Mouse (Mus musculus): ENCODE measurements at regions not wholly inside any gene's neighbourhood (a gene's known extent, or its start where the extent isn't known, plus 50 kb on each side); places are given as distances from the start of the nearest gene placed in this dataset.
A peak's percentile ranks its signal among the peaks of the same experiment; 100 is the strongest.

DNA sequence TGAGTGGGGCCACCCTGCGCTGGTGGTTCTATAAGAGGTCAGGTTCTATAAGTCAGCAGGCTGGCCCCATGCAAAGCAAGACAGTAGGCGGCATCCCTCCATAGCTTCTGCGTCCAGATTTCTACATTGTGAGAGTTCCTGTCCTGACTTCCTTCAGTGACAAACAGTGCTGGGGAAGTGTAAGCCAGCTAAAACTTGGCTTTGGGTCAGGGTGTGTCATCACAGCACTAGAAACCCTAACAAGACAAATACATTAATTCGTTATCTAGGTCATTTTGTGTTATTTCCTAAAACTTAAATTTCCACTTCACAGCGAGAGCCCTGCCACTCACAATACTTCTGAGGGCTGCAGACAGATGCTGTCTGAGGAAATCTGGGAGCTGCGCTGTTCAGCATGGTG, 181.3 kb downstream of the Ifng start:
- DNase-seq (ENCODE audit: extremely low spot score, low spot score) = no peak

DNA sequence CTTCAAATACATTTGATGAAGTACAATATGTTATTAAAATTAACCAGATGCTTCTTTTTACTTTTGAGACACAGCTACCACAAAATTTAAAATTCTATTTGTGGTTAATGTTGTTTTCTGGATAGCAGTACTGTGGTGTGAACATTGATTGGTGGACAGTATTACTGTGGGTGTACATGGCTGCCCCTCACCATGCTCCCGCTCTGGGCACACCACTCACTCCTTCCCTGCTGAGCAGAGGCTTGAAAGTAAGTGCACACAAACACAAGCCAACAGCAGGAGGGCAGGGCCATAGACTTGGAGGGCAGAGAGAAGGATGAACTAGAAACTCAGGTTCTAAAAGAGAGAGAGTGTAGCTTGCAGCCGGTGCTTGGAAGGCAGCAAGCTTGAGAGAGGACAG, 182.1 kb downstream of the Ifng start:
- DNase-seq (ENCODE audit: extremely low spot score, low spot score) = no peak

DNA sequence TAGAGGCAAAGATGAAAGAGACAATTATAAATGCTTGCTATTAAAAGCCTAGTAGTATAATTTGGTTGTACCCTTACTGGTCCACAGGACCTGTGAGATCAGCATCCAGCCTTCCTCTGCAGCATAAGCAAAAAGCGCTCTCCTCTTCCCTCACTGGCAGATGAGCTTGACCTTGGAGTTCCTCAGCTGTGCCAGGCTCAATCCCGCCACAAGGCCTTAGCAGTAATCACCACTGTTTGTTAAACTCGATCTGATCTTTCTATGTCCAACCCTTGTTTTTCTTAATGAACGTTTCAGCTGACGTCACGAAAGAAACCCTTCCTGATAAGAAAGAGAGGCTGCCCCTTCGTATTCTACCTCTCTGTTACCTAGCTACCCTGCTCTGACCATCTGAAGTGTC, 183.5 kb downstream of the Ifng start:
- no peak for DNase-seq (ENCODE audit: extremely low spot score, low spot score)

DNA sequence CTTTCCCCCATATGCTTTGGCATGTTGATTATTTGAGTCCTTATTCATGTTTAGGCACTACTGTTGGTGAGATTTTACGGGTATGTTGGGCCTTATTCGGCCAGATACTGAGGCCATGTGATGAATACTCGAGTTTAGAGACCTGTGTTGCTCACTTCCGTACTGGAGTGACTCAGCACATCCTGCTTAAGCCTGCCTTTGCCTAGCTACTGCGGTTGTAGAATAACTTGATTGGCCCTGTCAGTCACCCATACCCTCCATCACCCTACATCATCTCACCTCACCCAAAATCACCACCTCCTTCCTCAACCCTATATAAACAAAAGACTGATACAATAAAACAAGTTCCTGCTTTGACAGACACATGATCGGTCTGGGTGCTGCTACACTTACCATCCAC, 187.2 kb downstream of the Ifng start:
- no peak for DNase-seq (ENCODE audit: extremely low spot score, low spot score)

DNA sequence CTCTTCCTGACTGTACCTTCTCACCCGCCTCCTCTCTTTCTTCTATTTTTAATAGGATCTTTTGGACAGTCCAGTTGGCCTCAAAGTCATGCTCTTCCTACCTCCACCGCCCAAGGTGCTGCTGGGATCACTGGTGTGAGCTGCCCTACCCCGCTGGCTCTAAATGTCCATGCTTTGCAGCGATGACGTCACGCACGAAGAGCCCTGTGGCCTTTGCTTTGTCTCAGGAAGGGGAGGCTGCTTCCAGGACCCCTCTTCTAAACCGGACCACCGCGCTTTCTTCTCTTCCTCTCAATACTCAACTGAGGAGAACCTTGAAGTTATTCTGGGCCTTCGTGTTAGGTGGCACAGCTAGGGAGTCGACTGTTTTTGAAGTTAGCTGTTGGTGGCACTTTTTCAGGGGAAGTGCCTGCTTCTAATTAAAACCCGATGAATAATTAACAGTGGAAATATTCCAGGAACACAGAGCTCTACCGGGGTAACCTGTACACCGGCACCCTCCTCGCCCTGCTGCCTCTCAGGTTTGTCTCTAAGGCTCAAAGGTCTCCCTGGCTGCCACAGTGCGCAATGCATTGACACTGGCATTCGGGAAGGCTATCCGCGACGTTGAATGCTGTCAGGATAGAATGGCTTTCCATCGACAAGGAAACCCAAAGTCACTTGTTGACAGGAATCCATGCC, 188.7 kb downstream of the Ifng start:
- DNase-seq (ENCODE audit: extremely low spot score, low spot score) = no peak

DNA sequence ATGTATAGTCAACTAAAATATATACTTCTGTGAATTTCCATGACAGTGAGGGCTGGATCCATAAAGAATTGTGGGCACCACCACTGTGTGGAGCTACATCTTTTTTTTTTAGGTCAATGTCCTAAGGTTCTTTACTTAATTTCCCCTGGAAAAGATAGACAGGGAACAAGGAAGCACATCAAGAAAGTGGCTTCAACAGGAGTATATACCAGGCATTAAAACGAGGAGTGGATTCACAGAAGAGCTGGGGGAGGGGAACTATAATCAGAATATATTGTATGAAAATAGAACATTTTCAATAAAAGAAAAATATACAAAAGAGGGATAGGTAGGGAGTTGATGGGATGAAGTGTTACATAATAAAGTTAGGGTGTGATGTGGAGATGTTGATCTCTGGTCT, 190.9 kb downstream of the Ifng start:
- DNase-seq (ENCODE audit: extremely low spot score, low spot score) = no peak

DNA sequence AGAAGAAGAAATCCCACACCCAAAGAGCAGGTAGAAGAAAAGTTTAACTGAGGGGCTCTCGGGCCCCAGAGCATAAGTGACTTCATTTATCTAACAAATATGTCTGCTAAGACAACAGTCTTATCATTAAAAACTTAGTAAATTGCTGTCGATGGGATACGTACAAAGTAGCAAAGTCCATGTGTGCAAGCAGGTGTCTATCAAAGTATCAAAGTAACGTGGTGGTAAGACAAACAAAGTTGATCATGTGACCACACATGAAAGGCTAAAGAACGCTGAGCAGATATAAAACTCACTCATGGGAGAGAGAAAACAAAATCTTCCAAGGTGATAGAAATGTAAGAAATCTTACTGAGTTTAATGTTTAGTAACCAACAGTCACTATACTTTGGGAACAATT, 191.3 kb downstream of the Ifng start:
- DNase-seq (ENCODE audit: extremely low spot score, low spot score) = no peak

DNA sequence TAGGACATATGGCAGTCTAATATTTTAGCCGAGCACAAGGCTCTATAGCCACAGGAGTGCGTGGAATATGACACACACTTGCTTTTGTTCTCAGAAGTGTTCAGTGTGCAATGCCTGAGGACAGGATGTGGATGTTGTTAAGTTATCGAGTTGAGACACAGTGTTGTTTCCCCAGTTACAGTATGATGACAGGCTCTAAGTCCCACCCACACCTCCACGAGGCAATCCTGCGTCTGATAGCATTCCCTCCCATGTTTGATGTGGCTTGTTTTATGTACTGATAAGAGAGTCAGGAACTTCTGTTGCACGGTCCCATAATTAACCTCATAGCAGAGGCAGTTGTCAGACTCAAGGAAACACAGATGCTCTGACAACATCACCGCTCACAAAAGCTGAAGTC, 192.6 kb downstream of the Ifng start:
- DNase-seq (ENCODE audit: extremely low spot score, low spot score) = no peak

DNA sequence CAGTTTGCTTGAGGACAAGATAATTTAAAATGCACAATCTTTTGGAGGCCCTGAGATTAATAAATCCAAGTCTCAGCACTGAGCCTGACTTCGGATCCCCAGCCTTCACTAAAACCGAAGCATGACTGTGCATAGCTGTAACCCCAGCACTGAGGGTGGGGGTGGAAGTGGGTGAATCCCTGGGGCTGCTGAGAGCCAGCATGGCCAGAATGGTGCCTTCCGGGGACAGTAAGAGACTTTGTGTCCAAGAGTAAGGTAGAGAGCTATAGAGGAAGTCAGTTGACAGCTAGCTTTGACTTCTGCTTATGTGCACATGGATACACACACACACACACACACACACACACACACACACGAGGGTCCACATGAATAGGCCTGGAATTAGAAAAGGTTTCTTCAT, 198.3 kb downstream of the Ifng start:
- DNase-seq (ENCODE audit: extremely low spot score, low spot score) = no peak

DNA sequence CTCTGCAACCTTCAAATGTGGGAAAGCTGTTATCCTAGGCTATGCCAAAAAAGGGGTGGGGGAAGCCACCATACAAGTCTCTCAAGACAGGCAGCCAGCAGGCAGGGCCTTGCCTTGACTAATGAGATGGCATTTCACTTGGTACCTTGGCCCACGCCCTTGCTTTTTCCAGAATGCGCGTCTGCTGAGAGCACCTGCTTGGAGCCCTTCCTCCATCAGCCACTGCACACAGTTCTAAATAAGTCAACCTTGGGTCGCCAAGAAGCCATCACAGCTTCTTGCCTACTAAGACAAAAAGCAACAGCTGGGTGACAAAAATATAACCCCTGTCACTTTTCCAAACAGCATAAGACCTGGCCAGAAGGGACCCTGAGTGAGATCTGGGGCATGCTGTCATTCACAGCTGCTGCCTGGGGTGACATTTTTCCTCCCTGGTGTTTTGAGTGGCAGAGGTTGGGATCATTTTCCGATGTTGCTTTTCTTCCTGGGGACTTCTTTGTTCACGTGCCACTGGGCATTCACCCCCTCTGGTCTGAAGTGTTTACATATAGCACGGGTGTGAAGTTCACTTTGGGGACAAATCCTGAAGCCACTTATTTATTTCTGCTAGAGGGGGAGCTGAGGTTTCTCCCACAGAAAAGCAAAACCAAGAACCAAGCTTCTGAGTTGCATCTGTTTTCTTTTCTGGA, 199.4 kb downstream of the Ifng start:
- no peak for DNase-seq (ENCODE audit: extremely low spot score, low spot score)

DNA sequence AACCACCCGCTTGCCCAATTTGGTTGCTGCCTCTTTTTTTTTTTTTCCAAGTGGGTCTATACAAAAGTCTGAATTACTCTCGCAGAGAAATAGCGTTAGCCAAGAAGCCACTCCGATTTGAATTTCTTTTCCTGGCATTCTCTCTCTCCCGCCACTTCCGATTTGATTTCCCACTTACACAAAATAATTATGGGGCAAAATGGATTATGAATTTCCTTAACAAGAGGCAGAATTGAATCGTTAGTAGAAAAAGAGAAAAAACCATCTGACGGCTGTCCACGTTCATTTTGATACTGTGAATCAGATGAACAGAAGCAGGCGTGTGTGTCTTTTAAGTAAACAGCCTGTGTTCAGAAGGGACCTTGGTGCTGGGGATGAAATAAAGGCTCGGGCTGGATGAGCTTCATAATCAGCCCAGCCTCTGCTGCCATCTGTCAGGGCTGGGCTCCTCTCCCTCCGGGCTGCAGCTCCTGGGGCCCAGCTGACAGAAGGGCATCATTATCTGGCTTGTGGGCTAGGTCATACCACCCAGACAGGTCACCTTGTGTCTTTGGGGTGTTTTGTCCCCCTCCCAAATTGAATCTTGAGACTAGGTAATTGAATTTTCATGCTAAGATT, 200.1 kb downstream of the Ifng start:
- no peak for DNase-seq (ENCODE audit: extremely low spot score, low spot score)

DNA sequence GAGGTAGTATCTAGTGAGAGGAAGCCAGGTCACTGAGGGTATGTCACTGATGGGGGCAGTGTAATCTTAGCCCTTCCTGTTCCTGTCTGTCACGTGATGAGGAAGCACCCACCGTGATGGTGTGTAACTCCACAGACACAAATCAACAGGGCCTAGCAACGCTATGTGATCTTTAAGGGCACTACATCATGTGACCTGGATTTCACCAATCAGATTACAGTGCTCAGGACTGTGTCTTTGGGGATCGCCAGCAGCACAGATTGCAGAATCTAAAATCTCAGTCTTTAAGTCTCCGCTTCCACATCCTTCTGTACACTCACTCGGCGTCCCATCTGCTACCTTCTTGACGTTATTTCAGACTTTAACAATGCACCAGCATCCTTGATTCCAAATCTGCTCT, 202.8 kb downstream of the Ifng start:
- no peak for DNase-seq (ENCODE audit: extremely low spot score, low spot score)

DNA sequence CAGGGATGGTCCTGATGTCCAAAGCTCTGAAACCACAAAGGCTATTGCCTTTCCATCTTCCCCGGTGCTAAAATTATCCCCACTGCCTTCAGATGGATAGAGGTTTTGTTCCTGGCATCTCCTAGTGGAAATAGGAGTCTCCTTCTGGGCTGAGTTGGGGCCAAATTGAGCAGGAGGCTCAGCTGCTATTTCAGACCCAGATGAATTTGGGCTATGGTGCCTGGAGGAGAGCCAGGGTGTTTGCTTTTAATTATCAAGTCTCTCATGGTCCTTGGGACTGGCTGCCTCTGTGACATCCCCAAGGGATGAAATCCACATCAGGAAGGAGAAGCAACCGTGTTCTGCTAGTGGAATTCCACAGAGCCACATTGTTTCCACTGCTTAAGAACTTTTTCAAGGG, 207.3 kb downstream of the Ifng start:
- DNase-seq (ENCODE audit: extremely low spot score, low spot score) = no peak

DNA sequence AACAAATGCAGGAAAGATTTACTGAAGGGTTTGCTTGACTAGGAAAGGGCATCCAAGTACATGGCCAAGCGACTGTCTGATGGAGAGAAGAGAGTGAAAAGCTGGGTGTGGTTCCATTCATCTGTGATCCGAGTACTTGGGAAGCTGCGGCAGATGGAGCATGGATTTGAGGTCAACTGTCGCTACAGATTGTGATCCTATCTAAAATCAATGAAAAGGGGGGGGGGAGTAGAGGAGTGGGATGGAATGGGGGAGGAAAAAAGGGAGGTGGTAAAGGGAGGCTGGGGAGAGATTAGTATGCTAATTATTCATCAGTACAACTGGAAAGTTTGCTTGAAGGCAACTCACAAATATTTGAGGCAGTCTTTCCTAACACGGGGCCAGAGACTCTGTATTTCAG, 213.4 kb downstream of the Dyrk2 start:
- DNase-seq (ENCODE audit: extremely low spot score, low spot score) = no peak

DNA sequence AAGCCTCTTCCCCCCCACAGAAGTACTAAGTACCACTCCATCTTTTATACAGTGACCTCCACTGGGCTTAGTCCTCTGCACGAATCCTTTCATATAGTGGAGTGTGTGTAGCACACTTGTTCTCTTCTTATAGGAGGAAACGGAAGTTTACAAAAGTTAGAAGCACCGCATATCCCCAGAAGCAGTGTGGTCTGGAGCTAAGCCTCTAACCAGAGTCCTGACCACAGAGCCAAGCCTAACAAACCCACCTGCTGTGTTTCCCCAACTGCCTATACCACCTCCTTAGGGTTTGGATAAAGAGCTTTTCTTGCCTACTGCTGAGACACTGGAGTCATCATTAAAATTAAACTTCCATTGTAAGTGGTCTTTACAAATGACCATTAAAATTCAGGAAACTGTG, 204.0 kb downstream of the Dyrk2 start:
- no peak for DNase-seq (ENCODE audit: extremely low spot score, low spot score)

DNA sequence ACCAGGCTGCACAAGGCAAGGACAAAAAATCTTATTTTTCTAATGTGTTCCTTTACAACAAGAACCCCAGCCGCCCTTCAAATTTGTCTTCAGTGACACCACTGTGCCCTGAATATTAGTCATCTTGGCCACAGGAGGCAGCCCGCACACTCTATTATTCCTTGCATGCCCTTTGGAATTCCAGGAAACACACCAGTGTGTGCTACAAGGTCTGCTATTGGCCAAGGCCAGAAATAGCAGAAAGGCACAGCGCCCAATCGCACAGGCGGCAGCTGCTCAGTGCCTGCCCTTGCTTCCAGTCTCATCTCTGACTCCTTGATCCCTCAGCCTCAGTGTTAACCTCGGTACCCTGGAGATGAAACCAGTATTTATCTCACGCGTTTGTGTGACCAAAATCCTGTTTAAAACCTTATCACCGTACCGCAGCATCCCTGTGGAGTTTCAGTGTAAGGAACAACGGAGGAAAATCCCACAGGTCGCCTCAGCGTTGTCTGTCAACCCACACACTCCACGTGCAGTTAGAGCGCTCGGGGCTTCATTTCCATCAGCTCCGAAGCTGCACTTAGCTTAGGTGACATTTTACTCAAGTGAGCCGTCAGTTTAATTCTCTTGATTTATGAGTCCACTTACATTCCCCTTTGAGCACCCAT, 194.1 kb downstream of the Dyrk2 start:
- DNase-seq (ENCODE audit: extremely low spot score, low spot score) = peak; percentile 42

DNA sequence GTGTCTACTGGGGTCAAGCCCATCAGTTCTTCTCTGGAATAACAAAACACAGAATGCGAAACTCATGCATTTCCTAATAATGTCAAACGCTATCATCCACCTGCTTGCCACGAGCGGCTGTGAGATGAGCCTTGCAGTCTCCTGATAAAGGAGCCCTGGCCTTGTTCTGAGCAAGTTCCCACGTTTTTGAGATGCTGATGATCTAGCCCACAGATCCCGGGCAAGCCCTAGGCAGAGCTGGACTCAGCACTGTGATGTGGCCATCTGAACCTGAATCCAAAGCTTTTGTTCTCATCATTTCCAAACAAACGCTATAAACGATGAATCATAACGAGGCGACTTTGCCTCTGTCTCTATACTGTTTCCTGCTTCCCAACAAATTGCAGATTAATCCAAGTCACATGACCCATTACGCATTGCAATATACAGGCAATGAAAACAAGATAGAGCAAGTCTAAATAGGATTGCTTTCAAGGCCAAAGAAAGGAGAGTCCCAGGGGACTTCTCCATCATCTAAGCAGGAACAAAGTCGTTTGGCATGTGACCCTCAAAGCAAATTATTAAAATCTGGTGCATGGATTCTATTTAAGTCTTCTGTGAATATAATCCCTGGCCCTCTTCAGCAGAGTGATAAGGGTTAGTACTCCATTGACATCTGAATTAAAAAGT, 191.1 kb downstream of the Dyrk2 start:
- DNase-seq (ENCODE audit: extremely low spot score, low spot score) = no peak

DNA sequence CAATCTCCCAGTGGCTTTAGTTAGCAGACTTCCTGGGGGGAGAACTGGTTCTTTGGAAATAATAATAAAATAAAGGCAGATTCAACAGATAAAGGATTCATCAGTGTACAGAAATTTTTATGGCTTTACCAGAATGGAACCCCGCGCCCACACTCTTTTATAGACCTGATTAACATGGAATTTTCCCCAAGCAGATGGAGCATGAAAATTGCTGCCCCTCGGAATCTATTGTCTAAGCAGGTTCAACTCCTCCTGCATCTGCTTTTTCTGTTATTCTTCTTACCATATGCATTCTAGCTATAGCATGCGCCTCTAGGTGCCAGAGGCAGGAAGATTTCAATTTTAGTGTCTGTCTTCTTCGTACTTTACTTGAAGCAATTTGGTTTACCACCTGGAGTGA, 190.5 kb downstream of the Dyrk2 start:
- no peak for DNase-seq (ENCODE audit: extremely low spot score, low spot score)

DNA sequence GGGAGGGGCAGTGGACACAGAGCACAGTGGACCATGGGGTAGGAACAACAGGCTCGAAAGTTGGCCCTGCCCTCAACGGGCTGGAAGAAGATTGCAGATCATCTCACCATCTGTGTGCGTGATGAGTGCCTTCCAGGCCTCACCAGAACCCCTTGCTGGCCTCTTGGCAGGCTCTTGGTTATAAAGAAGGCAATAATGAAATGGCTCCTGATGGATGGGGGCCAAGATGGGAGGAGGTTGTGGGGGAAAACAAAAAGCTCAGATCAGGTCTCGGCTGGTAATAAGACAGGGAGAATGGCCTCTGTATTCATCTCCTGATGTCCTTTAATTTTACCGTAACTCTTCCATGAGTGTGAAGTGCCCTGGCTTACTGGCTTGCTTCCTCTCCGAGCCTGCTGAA, 189.1 kb downstream of the Dyrk2 start:
- DNase-seq (ENCODE audit: extremely low spot score, low spot score) = no peak

DNA sequence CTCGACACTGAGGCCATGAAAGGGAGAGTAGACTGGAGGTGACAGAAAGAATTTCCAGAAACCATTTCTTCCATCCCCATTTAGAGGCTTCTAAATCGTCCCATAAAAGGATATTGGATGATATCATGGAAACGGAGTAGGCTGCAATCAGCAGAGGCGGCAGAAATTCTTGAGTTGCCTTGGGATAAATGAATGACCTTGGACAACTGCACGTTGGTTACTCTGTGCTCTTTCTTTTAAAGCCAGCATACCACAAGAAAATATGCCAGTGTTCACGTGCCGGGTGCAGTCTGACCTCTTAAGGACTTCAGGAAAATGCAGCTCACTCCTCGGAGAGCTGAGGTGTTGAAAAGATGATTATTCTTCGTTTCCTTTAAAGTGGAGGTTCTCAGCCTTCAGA, 186.7 kb downstream of the Dyrk2 start:
- no peak for DNase-seq (ENCODE audit: extremely low spot score, low spot score)

DNA sequence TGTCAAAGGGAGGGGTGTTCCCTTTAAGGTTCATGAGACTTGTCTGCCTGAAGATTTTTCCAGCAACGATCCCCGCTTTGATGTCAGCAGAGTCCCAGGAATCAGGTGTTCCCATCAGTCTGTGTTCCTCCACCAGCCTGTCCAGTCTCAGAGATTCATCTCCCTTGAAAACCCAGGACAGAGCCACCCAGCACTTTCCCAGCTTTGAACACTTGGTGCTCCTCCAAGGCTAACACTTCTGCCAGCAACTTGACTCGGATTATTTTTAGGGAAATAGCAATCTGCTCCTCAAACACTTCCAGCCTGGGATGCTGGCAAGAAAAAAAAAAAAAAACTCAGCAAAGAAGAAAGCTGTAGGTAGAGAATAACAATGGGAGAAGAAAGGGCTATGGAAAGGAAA, 170.7 kb downstream of the Dyrk2 start:
- DNase-seq (ENCODE audit: extremely low spot score, low spot score) = no peak

DNA sequence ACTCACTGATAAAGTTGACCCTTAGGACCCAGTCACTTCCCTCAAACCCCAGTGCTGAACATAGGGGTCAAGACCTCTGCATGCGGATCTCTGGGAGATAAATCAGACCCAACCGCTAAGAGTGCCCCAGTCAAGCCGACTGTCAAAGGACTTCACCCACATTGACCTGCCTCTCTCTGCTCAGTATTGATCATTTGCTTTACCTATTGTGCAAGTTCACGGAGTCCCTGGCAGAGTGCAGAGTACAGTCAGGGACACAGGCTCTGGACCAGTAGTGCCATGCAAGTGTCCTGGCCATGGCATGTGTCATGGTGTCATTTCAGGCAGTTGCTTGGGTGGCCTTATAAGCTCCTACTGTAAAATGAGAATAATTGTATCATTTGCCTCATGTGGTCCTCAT, 169.9 kb downstream of the Dyrk2 start:
- no peak for DNase-seq (ENCODE audit: extremely low spot score, low spot score)

Data from neural tube, embryonic 10.5 days (tissue).